Mouse (Mus musculus) myocyte (in vitro differentiated cells): Measurements from ENCODE around the gene Caly. TPM values are rescaled to one million over a fixed set of nuclear protein-coding genes. Genes with fewer than 3 reads are reported as not detected.

ENCODE experiments used
- H3K27me3 ChIP-seq: one replicate; pipeline ENCODE4 v1.6.1; 2011; ENCODE audit not compliant: control insufficient read depth, insufficient read depth, insufficient read length
- H3K36me3 ChIP-seq: one replicate; pipeline ENCODE4 v1.6.1; 2011; ENCODE audit not compliant: control insufficient read depth, insufficient read depth
- H3K4me2 ChIP-seq: one replicate; pipeline ENCODE4 v1.6.1; 2011; ENCODE audit warnings: low read depth, control low read depth
- H3K4me3 ChIP-seq: one replicate; pipeline ENCODE4 v1.5.1; 2011; ENCODE audit warnings: mild to moderate bottlenecking, control low read depth, moderate library complexity
- H3K79me2 ChIP-seq: one replicate; pipeline ENCODE4 v1.6.1; 2011; ENCODE audit not compliant: control insufficient read depth, insufficient read depth
- H3ac ChIP-seq: one replicate; pipeline ENCODE4 v1.6.1; 2011; ENCODE audit not compliant: control insufficient read depth, insufficient read length
- CEBPB ChIP-seq: IDR thresholded peaks from 2 replicates; pipeline ENCODE4 v1.6.1; 2011; ENCODE audit warnings: mild to moderate bottlenecking, moderate library complexity; ENCODE audit not compliant: poor library complexity, insufficient read depth, severe bottlenecking
- E2F4 ChIP-seq: IDR thresholded peaks from one replicate; pipeline ENCODE4 v1.6.1; 2011; ENCODE audit warnings: mild to moderate bottlenecking, control low read depth, moderate library complexity; ENCODE audit not compliant: insufficient read depth
- MAX ChIP-seq: IDR thresholded peaks from one replicate; pipeline ENCODE4 v1.6.1; 2011; ENCODE audit warnings: low read depth, mild to moderate bottlenecking, control low read depth
- MYOD1 ChIP-seq, 3 experiments: IDR thresholded peaks; one replicate each; pipeline ENCODE4 v1.6.1; 2011; ENCODE audit warnings: control low read depth in 2 of 3, low read depth in 2 of 3, mild to moderate bottlenecking in 2 of 3, moderate library complexity in 1 of 3; ENCODE audit not compliant: insufficient read length in 2 of 3, control insufficient read depth in 1 of 3
- MYOG ChIP-seq, 3 experiments: IDR thresholded peaks; one replicate each; pipeline ENCODE4 v1.6.1; 2011; ENCODE audit warnings: control low read depth in 2 of 3, low read depth in 2 of 3, mild to moderate bottlenecking in 2 of 3; ENCODE audit not compliant: insufficient read length in 2 of 3, control insufficient read depth in 1 of 3, insufficient read depth in 1 of 3
- POLR2A ChIP-seq: IDR thresholded peaks from one replicate; pipeline ENCODE4 v1.6.1; 2011; ENCODE audit warnings: low read depth, mild to moderate bottlenecking, control low read depth, moderate library complexity; ENCODE audit not compliant: insufficient read length
- POLR2AphosphoS2 ChIP-seq: IDR thresholded peaks from one replicate; pipeline ENCODE4 v1.6.1; 2011; ENCODE audit warnings: low read depth, control low read depth; ENCODE audit not compliant: insufficient read length
- REST ChIP-seq: IDR thresholded peaks from one replicate; pipeline ENCODE4 v1.6.1; 2011; ENCODE audit warnings: mild to moderate bottlenecking, control low read depth, moderate library complexity; ENCODE audit not compliant: insufficient read depth, insufficient read length
- SRF ChIP-seq: IDR thresholded peaks from one replicate; pipeline ENCODE4 v1.6.1; 2011; ENCODE audit warnings: low read depth; ENCODE audit not compliant: control insufficient read depth, insufficient read length
- TCF12 ChIP-seq: IDR thresholded peaks from one replicate; pipeline ENCODE4 v1.6.1; 2011; ENCODE audit warnings: mild to moderate bottlenecking, control low read depth; ENCODE audit not compliant: poor library complexity, insufficient read depth, severe bottlenecking
- TCF3 ChIP-seq: IDR thresholded peaks from one replicate; pipeline ENCODE4 v1.6.1; 2011; ENCODE audit warnings: low read depth, control low read depth; ENCODE audit not compliant: insufficient read length
- USF1 ChIP-seq: IDR thresholded peaks from one replicate; pipeline ENCODE4 v1.6.1; 2011; ENCODE audit warnings: low read depth, mild to moderate bottlenecking, control low read depth, moderate library complexity
- polyA plus RNA-seq: library from polyadenylated mRNA; unstranded; fragments of >200 nt; fragmentation: generic; extraction: Trizol; gene quantifications from one replicate; pipeline ENCODE4 v1.2.1, GENCODE M21; 2012; ENCODE audit warnings: missing spikeins

Gene Caly
- not detected for polyA plus RNA-seq

- no peak within 1 kb of the TSS for H3K4me2 ChIP-seq
- no peaks in the 10 kb centered on the region for H3K27me3 ChIP-seq
Observed at GRCm38 (mm10) chr7:140082242-140082678, at the start of gene Caly. Gene Caly (minus strand): TSS chr7:140082548.

GRCm38 (mm10) chr7:140127911-140128310, 45.6 kb upstream of the Caly start:
- Histone ChIP-seq H3K36me3 (no peaks in the 10 kb centered on the region), H3ac (no peak overlapping the region), H3K4me3 (no peak overlapping the region), H3K27me3 (no peaks in the 10 kb centered on the region), H3K4me2 (no peak overlapping the region), H3K79me2 (no peaks in the 10 kb centered on the region)
- TF ChIP-seq TCF12 (no peak), SRF (no peak), POLR2A (no peak), USF1 (no peak), MAX (no peak), MYOD1 (IDR thresholded peaks at IDR 0.05; ENCODE audit: control insufficient read depth in 1 of 3, insufficient read length in 2 of 3, low read depth in 2 of 3) (no peak)

More at GRCm38 (mm10) chr7:140082242-140082678, at the start of gene Caly:
- no peak within 1 kb of the TSS for H3ac ChIP-seq
- no peaks in the 10 kb centered on the region for H3K79me2 ChIP-seq
- TF ChIP-seq CEBPB: no peak
- no peak for TF ChIP-seq USF1
- TF ChIP-seq SRF: no peak
- TF ChIP-seq MYOG (IDR thresholded peaks at IDR 0.05; ENCODE audit: control insufficient read depth in 1 of 3, insufficient read depth in 1 of 3, insufficient read length in 2 of 3, low read depth in 2 of 3): no peak
- TF ChIP-seq POLR2AphosphoS2: no peak
- TF ChIP-seq E2F4: no peak
- no peak for TF ChIP-seq MAX
- no peak for TF ChIP-seq MYOD1 (IDR thresholded peaks at IDR 0.05; ENCODE audit: control insufficient read depth in 1 of 3, insufficient read length in 2 of 3, low read depth in 2 of 3)
- TF ChIP-seq POLR2A: no peak
- TF ChIP-seq TCF12: no peak
- TF ChIP-seq TCF3: no peak
- TF ChIP-seq REST: no peak
- H3K4me3 ChIP-seq: no peak within 1 kb of the TSS
- no peaks in the 10 kb centered on the region for H3K36me3 ChIP-seq

GRCm38 (mm10) chr7:140126934-140127333, 44.6 kb upstream of the Caly start:
- Histone ChIP-seq H3K4me2 (no peak overlapping the region), H3K4me3 (no peak overlapping the region), H3ac (no peak overlapping the region), H3K36me3 (no peaks in the 10 kb centered on the region), H3K27me3 (no peaks in the 10 kb centered on the region), H3K79me2 (no peaks in the 10 kb centered on the region)
- TF ChIP-seq SRF (no peak), TCF3 (no peak), REST (no peak), E2F4 (no peak)

- Histone ChIP-seq H3K4me2 (peak overlapping the region; percentile 91), H3ac (no peak overlapping the region), H3K36me3 (no peaks in the 10 kb centered on the region), H3K79me2 (no peaks in the 10 kb centered on the region), H3K4me3 (peak overlapping the region; percentile 34), H3K27me3 (no peaks in the 10 kb centered on the region)
- TF ChIP-seq TCF12 (no peak), CEBPB (no peak)
Observed at GRCm38 (mm10) chr7:140126022-140126350, 43.6 kb upstream of the Caly start.

GRCm38 (mm10) chr7:140125278-140126021, 43.1 kb upstream of the Caly start:
- Histone ChIP-seq H3K36me3 (no peaks in the 10 kb centered on the region), H3K4me2 (peak overlapping the region; percentile 91), H3ac (peak overlapping the region; percentile 14), H3K4me3 (peak overlapping the region; percentile 34), H3K27me3 (no peaks in the 10 kb centered on the region), H3K79me2 (no peaks in the 10 kb centered on the region)
- TF ChIP-seq POLR2AphosphoS2 (peak; percentile 59), POLR2A (peak; percentile 82), E2F4 (no peak)

GRCm38 (mm10) chr7:140124382-140124781, 42.0 kb upstream of the Caly start:
- H3K4me2 ChIP-seq: no peak overlapping the region
- H3K4me3 ChIP-seq: no peak overlapping the region
- H3ac ChIP-seq: no peak overlapping the region
- H3K36me3 ChIP-seq: no peaks in the 10 kb centered on the region
- TF ChIP-seq MYOG (IDR thresholded peaks at IDR 0.05; ENCODE audit: control insufficient read depth in 1 of 3, insufficient read depth in 1 of 3, insufficient read length in 2 of 3, low read depth in 2 of 3): no peak
- no peak for TF ChIP-seq TCF12
- TF ChIP-seq SRF: no peak
- no peak for TF ChIP-seq USF1
- no peak for TF ChIP-seq MYOD1 (IDR thresholded peaks at IDR 0.05; ENCODE audit: control insufficient read depth in 1 of 3, insufficient read length in 2 of 3, low read depth in 2 of 3)
- no peak for TF ChIP-seq REST
- TF ChIP-seq MAX: no peak
- no peak for TF ChIP-seq TCF3
- TF ChIP-seq POLR2A: no peak
- TF ChIP-seq CEBPB: no peak
- no peak for TF ChIP-seq E2F4
- TF ChIP-seq POLR2AphosphoS2: no peak
- H3K27me3 ChIP-seq: no peaks in the 10 kb centered on the region
- no peaks in the 10 kb centered on the region for H3K79me2 ChIP-seq
